Mouse (Mus musculus) megakaryocyte, embryonic 14.5 days (primary cell): ENCODE measurements around the gene Zg16. TPM values are rescaled to one million over a fixed set of nuclear protein-coding genes. Genes with fewer than 3 reads are reported as not detected.

Experiments used
- H3K27me3 ChIP-seq: replicated peaks from 2 replicates; pipeline ENCODE3; 2012; ENCODE audit warnings: inconsistent platforms
- H3K36me3 ChIP-seq: replicated peaks from 2 replicates; pipeline ENCODE3; 2012; ENCODE audit warnings: low read length, inconsistent platforms, mixed read lengths
- H3K4me1 ChIP-seq: 2 replicates; pipeline ENCODE4 v1.6.1; 2012; ENCODE audit warnings: inconsistent platforms
- H3K4me3 ChIP-seq: replicated peaks from 2 replicates; pipeline ENCODE3; 2012; ENCODE audit warnings: moderate library complexity, mild to moderate bottlenecking, inconsistent platforms
- H3K9me3 ChIP-seq: 2 replicates; pipeline ENCODE4 v1.6.1; 2012; ENCODE audit warnings: inconsistent platforms
- FLI1 ChIP-seq: IDR thresholded peaks from 2 replicates; pipeline ENCODE4 v1.6.1; 2012; ENCODE audit warnings: low read length, inconsistent platforms, mixed read lengths
- GATA1 ChIP-seq: IDR thresholded peaks from 3 replicates; pipeline ENCODE4 v1.6.1; 2012; ENCODE audit warnings: mixed read lengths, low read length, inconsistent platforms, borderline replicate concordance
- polyA plus RNA-seq: library from polyadenylated mRNA; stranded (reverse); fragments of >175 nt; gene quantifications from 2 replicates; pipeline ENCODE4 v1.2.3, GENCODE M21; 2012; ENCODE audit warnings: low replicate concordance; ENCODE audit not compliant: insufficient read depth

Zg16 gene
- polyA plus RNA-seq, 1 experiment, result not detected

- Histone ChIP-seq H3K4me3 (no peak overlapping the region), H3K27me3 (peaks cover 5% of the 10 kb centered on the region), H3K9me3 (peaks cover 6% of the 10 kb centered on the region; the same call in 1 of the 2 replicates), H3K36me3 (no peaks in the 10 kb centered on the region), H3K4me1 (peaks cover 46% of the 10 kb centered on the region)
- TF ChIP-seq GATA1 (no peak), FLI1 (no peak)
These were observed 9.4 kb downstream of the Zg16 start for GRCm38 (mm10) chr7:127077692-127078091.

GRCm38 (mm10) chr7:127076188-127076587 is 10.9 kb downstream of the Zg16 start:
- H3K4me3 ChIP-seq, result no peak overlapping the region
- H3K4me1 ChIP-seq, result peaks cover 46% of the 10 kb centered on the region
- TF ChIP-seq GATA1, result no peak
- TF ChIP-seq FLI1, result no peak
- peaks cover 6% of the 10 kb centered on the region; the same call in 1 of the 2 replicates for H3K9me3 ChIP-seq
- H3K36me3 ChIP-seq, result no peaks in the 10 kb centered on the region
- peaks cover 9% of the 10 kb centered on the region for H3K27me3 ChIP-seq

GRCm38 (mm10) chr7:127073221-127073620 is 13.9 kb downstream of the Zg16 start:
- peaks cover 15% of the 10 kb centered on the region for H3K27me3 ChIP-seq
- no peaks in the 10 kb centered on the region for H3K36me3 ChIP-seq
- TF ChIP-seq FLI1, result no peak
- no peak for TF ChIP-seq GATA1
- H3K9me3 ChIP-seq, result peaks cover 6% of the 10 kb centered on the region; the same call in 1 of the 2 replicates
- no peak overlapping the region for H3K4me3 ChIP-seq
- H3K4me1 ChIP-seq, result peaks cover 27% of the 10 kb centered on the region

GRCm38 (mm10) chr7:127070871-127071413 is 16.2 kb downstream of the Zg16 start:
- Histone ChIP-seq H3K36me3 (no peaks in the 10 kb centered on the region), H3K4me3 (no peak overlapping the region), H3K4me1 (peaks cover 12% of the 10 kb centered on the region), H3K27me3 (peaks cover 22% of the 10 kb centered on the region), H3K9me3 (peaks cover 7% of the 10 kb centered on the region)
- TF ChIP-seq GATA1 (no peak), FLI1 (no peak)

- Histone ChIP-seq H3K27me3 (peaks cover 23% of the 10 kb centered on the region), H3K4me3 (no peak overlapping the region), H3K9me3 (peaks cover 13% of the 10 kb centered on the region), H3K4me1 (peaks cover 3% of the 10 kb centered on the region), H3K36me3 (no peaks in the 10 kb centered on the region)
- TF ChIP-seq FLI1 (no peak), GATA1 (no peak)
These were observed 20.8 kb downstream of the Zg16 start for GRCm38 (mm10) chr7:127066317-127066716.

GRCm38 (mm10) chr7:127065538-127065937 is 21.6 kb downstream of the Zg16 start:
- peaks cover 23% of the 10 kb centered on the region for H3K27me3 ChIP-seq
- H3K9me3 ChIP-seq, result peaks cover 13% of the 10 kb centered on the region
- TF ChIP-seq FLI1 (no peak), GATA1 (no peak)
- H3K4me1 ChIP-seq, result peaks cover 3% of the 10 kb centered on the region; the same call in 1 of the 2 replicates
- H3K36me3 ChIP-seq, result no peaks in the 10 kb centered on the region
- no peak overlapping the region for H3K4me3 ChIP-seq

- peaks cover 15% of the 10 kb centered on the region; the same call in 1 of the 2 replicates for H3K4me1 ChIP-seq
- no peak overlapping the region for H3K4me3 ChIP-seq
- TF ChIP-seq GATA1 (no peak), FLI1 (no peak)
- no peaks in the 10 kb centered on the region for H3K36me3 ChIP-seq
- H3K9me3 ChIP-seq, result peaks cover 7% of the 10 kb centered on the region; the same call in 1 of the 2 replicates
- H3K27me3 ChIP-seq, result peaks cover 64% of the 10 kb centered on the region
These were observed 32.0 kb downstream of the Zg16 start for GRCm38 (mm10) chr7:127055026-127055585.

GRCm38 (mm10) chr7:127041851-127042672 is 45.1 kb downstream of the Zg16 start, which contains the start of gene Kif22:
Gene Kif22, minus strand, starts transcription at chr7:127042471.
- Histone ChIP-seq H3K9me3 (peaks cover 7% of the 10 kb centered on the region; the same call in 1 of the 2 replicates), H3K27me3 (peaks cover 2% of the 10 kb centered on the region), H3K36me3 (peaks cover 16% of the 10 kb centered on the region), H3K4me3 (peak within 1 kb of the TSS; percentile 100), H3K4me1 (peaks cover 31% of the 10 kb centered on the region)
- TF ChIP-seq FLI1, result peak; percentile 96; the same call in 1 of the 2 replicates
- TF ChIP-seq GATA1, result no peak

GRCm38 (mm10) chr7:127031244-127031643 is 55.9 kb downstream of the Zg16 start:
- Histone ChIP-seq H3K9me3 (no peaks in the 10 kb centered on the region), H3K4me1 (peaks cover 52% of the 10 kb centered on the region), H3K36me3 (peaks cover 81% of the 10 kb centered on the region), H3K4me3 (peak overlapping the region; percentile 67), H3K27me3 (no peaks in the 10 kb centered on the region)
- TF ChIP-seq FLI1 (no peak), GATA1 (no peak)

- no peaks in the 10 kb centered on the region for H3K9me3 ChIP-seq
- no peaks in the 10 kb centered on the region for H3K27me3 ChIP-seq
- H3K36me3 ChIP-seq, result peaks cover 72% of the 10 kb centered on the region
- H3K4me3 ChIP-seq, result no peak overlapping the region
- H3K4me1 ChIP-seq, result peaks cover 56% of the 10 kb centered on the region
- TF ChIP-seq GATA1 (no peak), FLI1 (no peak)
These were observed 57.0 kb downstream of the Zg16 start for GRCm38 (mm10) chr7:127030172-127030571.
